Mouse (Mus musculus) liver, embryonic 15.5 days (tissue): Measurements from ENCODE around the gene Fam81a. TPM values are rescaled to one million over a fixed set of nuclear protein-coding genes. Genes with fewer than 3 reads are reported as not detected.

ENCODE experiments used
- ATAC-seq: fragments of 200-750 bp; cut with Nextera tagmentation; 2 replicates; pipeline ENCODE4 v1.8.0; 2017; ENCODE audit warnings: moderate number of reproducible peaks, mild to moderate bottlenecking, moderate library complexity; ENCODE audit not compliant: insufficient read depth
- H3K27ac ChIP-seq: fragments of 300-500 bp; sonication (generic); replicated peaks from 2 replicates; pipeline ENCODE4 v1.5.1; 2015; ENCODE audit warnings: mild to moderate bottlenecking, inconsistent platforms
- H3K27me3 ChIP-seq: fragments of 300-500 bp; sonication (generic); 2 replicates; pipeline ENCODE4 v1.6.1; 2015; ENCODE audit warnings: mild to moderate bottlenecking, inconsistent platforms
- H3K36me3 ChIP-seq: fragments of 300-500 bp; sonication (generic); replicated peaks from 2 replicates; pipeline ENCODE4 v1.6.1; 2015; ENCODE audit warnings: moderate library complexity, mild to moderate bottlenecking, inconsistent platforms
- H3K4me1 ChIP-seq: fragments of 300-500 bp; sonication (generic); replicated peaks from 2 replicates; pipeline ENCODE4 v1.6.1; 2015; ENCODE audit warnings: inconsistent platforms
- H3K4me2 ChIP-seq: fragments of 300-500 bp; sonication (generic); 2 replicates; pipeline ENCODE4 v1.6.1; 2015; ENCODE audit warnings: moderate library complexity, mild to moderate bottlenecking, inconsistent platforms
- H3K4me3 ChIP-seq: fragments of 300-500 bp; sonication (generic); replicated peaks from 2 replicates; pipeline ENCODE4 v1.5.1; 2015; ENCODE audit warnings: mild to moderate bottlenecking, inconsistent platforms
- H3K9ac ChIP-seq: fragments of 300-500 bp; sonication (generic); 2 replicates; pipeline ENCODE4 v1.6.1; 2015; ENCODE audit warnings: moderate library complexity, mild to moderate bottlenecking, inconsistent platforms
- H3K9me3 ChIP-seq: fragments of 300-500 bp; sonication (generic); replicated peaks from 2 replicates; pipeline ENCODE4 v1.6.1; 2016; ENCODE audit warnings: inconsistent platforms
- WGBS: fragments of 180-500 bp; shearing (Covaris S2); methylation state at CpG from one replicate; pipeline ENCODE4 v1.1.7; 2015; ENCODE audit warnings: mixed read lengths; ENCODE audit not compliant: insufficient replicate concordance; 5-methylcytosine and 5-hydroxymethylcytosine counted together
- polyA plus RNA-seq: library from polyadenylated mRNA; unstranded; fragments of >200 nt; fragmentation: Nextera tagmentation; extraction: Ambion mirVana; gene quantifications from 2 replicates; pipeline ENCODE4 v1.2.1, GENCODE M21; 2015

Gene Fam81a
- polyA plus RNA-seq, 1 experiment from 2014 or later = 0.52 TPM

- no peak overlapping the region for H3K4me3 ChIP-seq
- H3K27ac ChIP-seq = no peak overlapping the region
- ATAC-seq = no peak
- H3K4me1 ChIP-seq = peaks cover 6% of the 10 kb centered on the region
- H3K9me3 ChIP-seq = no peaks in the 10 kb centered on the region
- no peaks in the 10 kb centered on the region for H3K36me3 ChIP-seq
- H3K27me3 ChIP-seq = no peaks in the 10 kb centered on the region
- no peak overlapping the region for H3K9ac ChIP-seq
- 47% methylated on average over 25 of the region's 25 CpGs for WGBS
- peak overlapping the region; percentile 30 for H3K4me2 ChIP-seq
Measured at GRCm38 (mm10) chr9:70082357-70083204, 59.8 kb downstream of the Fam81a start.

GRCm38 (mm10) chr9:70081767-70082166, 60.6 kb downstream of the Fam81a start:
- no peaks in the 10 kb centered on the region for H3K9me3 ChIP-seq
- H3K27me3 ChIP-seq = no peaks in the 10 kb centered on the region
- H3K4me3 ChIP-seq = no peak overlapping the region
- no peak overlapping the region for H3K27ac ChIP-seq
- H3K4me2 ChIP-seq = no peak overlapping the region
- H3K9ac ChIP-seq = no peak overlapping the region
- no peak for ATAC-seq
- WGBS = 83% methylated on average over 7 of the region's 7 CpGs
- no peaks in the 10 kb centered on the region for H3K36me3 ChIP-seq
- peaks cover 6% of the 10 kb centered on the region for H3K4me1 ChIP-seq

GRCm38 (mm10) chr9:70080976-70081375, 61.4 kb downstream of the Fam81a start:
- ATAC-seq = no peak
- H3K9ac ChIP-seq = no peak overlapping the region
- H3K27me3 ChIP-seq = no peaks in the 10 kb centered on the region
- H3K4me3 ChIP-seq = no peak overlapping the region
- H3K9me3 ChIP-seq = no peaks in the 10 kb centered on the region
- 46% methylated on average over 2 of the region's 2 CpGs for WGBS
- H3K4me2 ChIP-seq = no peak overlapping the region
- H3K4me1 ChIP-seq = peaks cover 6% of the 10 kb centered on the region
- H3K27ac ChIP-seq = no peak overlapping the region
- no peaks in the 10 kb centered on the region for H3K36me3 ChIP-seq

- Histone ChIP-seq H3K4me2 (no peak overlapping the region), H3K9me3 (no peaks in the 10 kb centered on the region), H3K27ac (no peak overlapping the region), H3K27me3 (no peaks in the 10 kb centered on the region), H3K4me1 (peaks cover 6% of the 10 kb centered on the region), H3K36me3 (no peaks in the 10 kb centered on the region), H3K9ac (no peak overlapping the region), H3K4me3 (no peak overlapping the region)
- WGBS = 51% methylated on average over 9 of the region's 9 CpGs
- ATAC-seq = no peak
Measured at GRCm38 (mm10) chr9:70080027-70080800, 62.1 kb downstream of the Fam81a start.

GRCm38 (mm10) chr9:70078034-70078433, 64.3 kb downstream of the Fam81a start:
- H3K4me1 ChIP-seq = peaks cover 6% of the 10 kb centered on the region
- peak; percentile 42; the same call in 1 of the 2 replicates for ATAC-seq
- H3K4me3 ChIP-seq = no peak overlapping the region
- H3K36me3 ChIP-seq = no peaks in the 10 kb centered on the region
- 59% methylated on average over 3 of the region's 3 CpGs for WGBS
- no peaks in the 10 kb centered on the region for H3K9me3 ChIP-seq
- H3K9ac ChIP-seq = no peak overlapping the region
- no peaks in the 10 kb centered on the region for H3K27me3 ChIP-seq
- H3K27ac ChIP-seq = no peak overlapping the region
- H3K4me2 ChIP-seq = no peak overlapping the region

- no peak overlapping the region for H3K9ac ChIP-seq
- H3K27me3 ChIP-seq = no peaks in the 10 kb centered on the region
- ATAC-seq = no peak
- H3K4me3 ChIP-seq = no peak overlapping the region
- H3K36me3 ChIP-seq = no peaks in the 10 kb centered on the region
- no peaks in the 10 kb centered on the region for H3K9me3 ChIP-seq
- no peak overlapping the region for H3K4me2 ChIP-seq
- WGBS = 66% methylated on average over 7 of the region's 7 CpGs
- H3K4me1 ChIP-seq = peaks cover 6% of the 10 kb centered on the region
- H3K27ac ChIP-seq = no peak overlapping the region
Measured at GRCm38 (mm10) chr9:70077170-70077569, 65.2 kb downstream of the Fam81a start.

- no peaks in the 10 kb centered on the region for H3K36me3 ChIP-seq
- H3K4me3 ChIP-seq = no peak overlapping the region
- H3K27me3 ChIP-seq = no peaks in the 10 kb centered on the region
- H3K4me2 ChIP-seq = no peak overlapping the region
- no peak for ATAC-seq
- H3K9me3 ChIP-seq = no peaks in the 10 kb centered on the region
- WGBS = 59% methylated on average over 8 of the region's 8 CpGs
- H3K9ac ChIP-seq = no peak overlapping the region
- H3K27ac ChIP-seq = no peak overlapping the region
- H3K4me1 ChIP-seq = no peaks in the 10 kb centered on the region
Measured at GRCm38 (mm10) chr9:70072387-70072786, 70.0 kb downstream of the Fam81a start.

GRCm38 (mm10) chr9:70069961-70070435, 72.4 kb downstream of the Fam81a start:
- H3K27me3 ChIP-seq = no peaks in the 10 kb centered on the region
- no peak for ATAC-seq
- H3K36me3 ChIP-seq = no peaks in the 10 kb centered on the region
- H3K27ac ChIP-seq = no peak overlapping the region
- H3K4me1 ChIP-seq = no peaks in the 10 kb centered on the region
- no peak overlapping the region for H3K9ac ChIP-seq
- 56% methylated on average over 8 of the region's 8 CpGs for WGBS
- H3K4me2 ChIP-seq = no peak overlapping the region
- H3K4me3 ChIP-seq = no peak overlapping the region
- no peaks in the 10 kb centered on the region for H3K9me3 ChIP-seq

- no peak overlapping the region for H3K27ac ChIP-seq
- ATAC-seq = no peak
- WGBS = 68% methylated on average over 3 of the region's 3 CpGs
- H3K4me2 ChIP-seq = no peak overlapping the region
- no peak overlapping the region for H3K9ac ChIP-seq
- no peaks in the 10 kb centered on the region for H3K4me1 ChIP-seq
- H3K9me3 ChIP-seq = no peaks in the 10 kb centered on the region
- no peaks in the 10 kb centered on the region for H3K27me3 ChIP-seq
- no peak overlapping the region for H3K4me3 ChIP-seq
- H3K36me3 ChIP-seq = no peaks in the 10 kb centered on the region
Measured at GRCm38 (mm10) chr9:70067497-70067896, 74.9 kb downstream of the Fam81a start.

GRCm38 (mm10) chr9:70062012-70062411, 80.3 kb downstream of the Fam81a start:
- H3K27ac ChIP-seq = no peak overlapping the region
- no peaks in the 10 kb centered on the region for H3K9me3 ChIP-seq
- no peaks in the 10 kb centered on the region for H3K4me1 ChIP-seq
- no peak for ATAC-seq
- no peak overlapping the region for H3K4me3 ChIP-seq
- H3K36me3 ChIP-seq = no peaks in the 10 kb centered on the region
- H3K27me3 ChIP-seq = no peaks in the 10 kb centered on the region
- H3K4me2 ChIP-seq = no peak overlapping the region
- H3K9ac ChIP-seq = no peak overlapping the region
- WGBS = 65% methylated on average over 3 of the region's 3 CpGs

- Histone ChIP-seq H3K4me3 (no peak overlapping the region), H3K9me3 (0 out of 2 replicates have a peak, but pooled peaks cover 3% of the 10 kb centered on the region), H3K27ac (no peak overlapping the region), H3K9ac (no peak overlapping the region), H3K36me3 (no peaks in the 10 kb centered on the region), H3K27me3 (no peaks in the 10 kb centered on the region; the same call in 1 of the 2 replicates), H3K4me1 (peaks cover 6% of the 10 kb centered on the region; the same call in 1 of the 2 replicates), H3K4me2 (no peak overlapping the region)
- no peak for ATAC-seq
- 40% methylated on average over 3 of the region's 3 CpGs for WGBS
Measured at GRCm38 (mm10) chr9:70053411-70053810, 88.9 kb downstream of the Fam81a start.
